Mouse (Mus musculus): ENCODE results near the gene Zbtb38.

GRCm38 (mm10) chr9:96649924-96650323, 102.7 kb downstream of the Zbtb38 start:
- no peak for TF ChIP-seq CTCF (IDR thresholded peaks at IDR 0.05; ENCODE audit: low read depth)
- no peak for TF ChIP-seq EP300 (IDR thresholded peaks at IDR 0.05; ENCODE audit: low read depth)
